Mouse (Mus musculus) heart, postnatal 0 days (tissue): Measurements from ENCODE around the gene 1700025C18Rik. TPM values are rescaled to one million over a fixed set of nuclear protein-coding genes. Genes with fewer than 3 reads are reported as not detected.

Experiments used
- ATAC-seq: fragments of 200-750 bp; cut with Nextera tagmentation; 2 replicates; pipeline ENCODE4 v1.8.0; 2017; ENCODE audit warnings: low read depth, moderate number of reproducible peaks, moderate library complexity; ENCODE audit not compliant: insufficient read depth
- DNase-seq: peaks from one replicate; pipeline ENCODE4 v3.0.0-alpha.2; 2016; ENCODE audit warnings: low spot score
- H3K27ac ChIP-seq: fragments of 300-500 bp; sonication (generic); 2 replicates; pipeline ENCODE4 v1.5.1; 2014; ENCODE audit warnings: low read depth, mild to moderate bottlenecking
- H3K27me3 ChIP-seq: fragments of 300-500 bp; sonication (generic); 2 replicates; pipeline ENCODE4 v1.6.1; 2014; ENCODE audit warnings: low read length, mixed read lengths; ENCODE audit not compliant: control insufficient read depth, insufficient read depth
- H3K36me3 ChIP-seq: fragments of 300-500 bp; sonication (generic); replicated peaks from 2 replicates; pipeline ENCODE4 v1.6.1; 2014; ENCODE audit warnings: low read length, mixed read lengths; ENCODE audit not compliant: control insufficient read depth, insufficient read depth
- H3K4me1 ChIP-seq: fragments of 300-500 bp; sonication (generic); 2 replicates; pipeline ENCODE4 v1.6.1; 2014; ENCODE audit warnings: antibody characterized with exemption; ENCODE audit not compliant: control insufficient read depth, insufficient read depth
- H3K4me2 ChIP-seq: fragments of 300-500 bp; sonication (generic); 2 replicates; pipeline ENCODE4 v1.6.1; 2014; ENCODE audit warnings: low read depth, mild to moderate bottlenecking, low read length, moderate library complexity
- H3K4me3 ChIP-seq: fragments of 300-500 bp; sonication (generic); 2 replicates; pipeline ENCODE4 v1.5.1; 2014; ENCODE audit warnings: low read depth, low read length
- H3K9ac ChIP-seq: fragments of 300-500 bp; sonication (generic); replicated peaks from 2 replicates; pipeline ENCODE4 v1.6.1; 2014; ENCODE audit warnings: low read depth, low read length, mixed read lengths
- H3K9me3 ChIP-seq: fragments of 300-500 bp; sonication (generic); replicated peaks from 2 replicates; pipeline ENCODE4 v1.6.1; 2016; ENCODE audit warnings: low read length; ENCODE audit not compliant: control insufficient read depth
- CTCF ChIP-seq: IDR thresholded peaks from 2 replicates; pipeline ENCODE4 v1.5.1; 2016; ENCODE audit warnings: antibody characterized with exemption, control low read depth, low read depth
- EP300 ChIP-seq: IDR thresholded peaks from 2 replicates; pipeline ENCODE4 v1.6.1; 2016; ENCODE audit warnings: antibody characterized with exemption, low read depth
- WGBS: fragments of 180-500 bp; shearing (Covaris S2); extraction: QIAGEN DNeasy Blood & Tissue Kit; methylation state at CpG from one replicate; pipeline ENCODE4 v1.1.7; 2014; 5-methylcytosine and 5-hydroxymethylcytosine counted together
- polyA plus RNA-seq: library from polyadenylated mRNA; unstranded; fragments of >200 nt; fragmentation: Nextera tagmentation; extraction: Ambion mirVana; gene quantifications from 2 replicates; pipeline ENCODE4 v1.2.1, GENCODE M21; 2015
- total RNA-seq: library from RNA; depleted of rRNA; stranded (reverse); fragments of >200 nt; gene quantifications from 2 replicates; pipeline ENCODE4 v1.2.3, GENCODE M21; 2014; ENCODE audit warnings: low replicate concordance

1700025C18Rik gene
- total and polyA plus RNA-seq, 2 experiments from 2014 or later = not detected

DNA sequence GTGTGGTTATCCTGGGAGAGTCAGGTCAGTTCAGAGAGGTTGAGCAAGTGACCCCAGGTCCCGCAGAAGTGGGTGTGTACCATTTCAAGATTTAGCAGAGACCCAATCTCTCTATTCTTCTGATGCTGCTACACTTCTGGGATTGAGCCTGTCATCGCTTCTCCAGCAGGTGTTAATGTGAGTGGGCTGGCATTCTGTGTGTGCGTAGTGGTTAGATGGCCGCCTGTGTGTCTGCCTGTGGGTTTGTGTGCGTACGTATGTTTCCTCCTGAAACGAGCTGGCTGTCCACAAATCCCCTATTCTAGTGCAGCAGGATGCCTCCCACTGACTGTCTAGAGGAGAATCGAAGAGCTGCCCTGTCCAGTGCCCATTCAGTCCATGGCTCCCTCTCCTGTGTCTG lies 12.5 kb downstream of the 1700025C18Rik start:
- H3K36me3 ChIP-seq = no peaks in the 10 kb centered on the region
- H3K27ac ChIP-seq = no peak overlapping the region
- H3K4me2 ChIP-seq = no peak overlapping the region
- no peaks in the 10 kb centered on the region for H3K4me1 ChIP-seq
- H3K9ac ChIP-seq = no peak overlapping the region
- peaks cover 71% of the 10 kb centered on the region for H3K27me3 ChIP-seq
- ATAC-seq (no peak), DNase-seq (no peak)
- 46% methylated on average over 8 of the region's 8 CpGs for WGBS
- no peak for TF ChIP-seq EP300
- no peak for TF ChIP-seq CTCF
- H3K4me3 ChIP-seq = no peak overlapping the region
- H3K9me3 ChIP-seq = no peaks in the 10 kb centered on the region

DNA sequence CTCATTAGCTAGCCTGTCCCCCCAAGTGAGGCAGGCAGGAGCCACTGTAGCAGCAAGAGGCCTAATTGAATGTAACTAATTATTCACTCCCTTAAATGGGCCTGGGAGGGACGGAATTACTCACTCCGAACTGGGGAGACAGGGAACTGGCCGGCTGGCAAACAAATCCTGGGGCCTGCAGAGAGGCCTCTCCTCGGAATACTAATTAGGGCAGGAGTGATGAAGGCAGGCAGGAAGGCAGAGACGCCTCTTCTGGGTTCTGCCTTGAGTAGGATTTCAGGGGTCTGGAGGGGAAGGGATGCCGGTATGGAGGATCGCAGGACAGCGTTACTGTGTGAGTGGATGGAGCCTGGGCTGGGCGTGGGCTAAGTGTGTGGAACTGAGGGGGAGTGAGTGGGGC lies 13.5 kb downstream of the 1700025C18Rik start:
- 5% methylated on average over 9 of the region's 9 CpGs for WGBS
- no peaks in the 10 kb centered on the region for H3K9me3 ChIP-seq
- H3K4me1 ChIP-seq = no peaks in the 10 kb centered on the region
- no peak overlapping the region for H3K4me2 ChIP-seq
- H3K27ac ChIP-seq = no peak overlapping the region
- H3K27me3 ChIP-seq = peaks cover 74% of the 10 kb centered on the region
- no peaks in the 10 kb centered on the region for H3K36me3 ChIP-seq
- H3K9ac ChIP-seq = no peak overlapping the region
- no peak for DNase-seq
- TF ChIP-seq EP300 (no peak), CTCF (no peak)
- H3K4me3 ChIP-seq = no peak overlapping the region
- ATAC-seq = no peak

DNA sequence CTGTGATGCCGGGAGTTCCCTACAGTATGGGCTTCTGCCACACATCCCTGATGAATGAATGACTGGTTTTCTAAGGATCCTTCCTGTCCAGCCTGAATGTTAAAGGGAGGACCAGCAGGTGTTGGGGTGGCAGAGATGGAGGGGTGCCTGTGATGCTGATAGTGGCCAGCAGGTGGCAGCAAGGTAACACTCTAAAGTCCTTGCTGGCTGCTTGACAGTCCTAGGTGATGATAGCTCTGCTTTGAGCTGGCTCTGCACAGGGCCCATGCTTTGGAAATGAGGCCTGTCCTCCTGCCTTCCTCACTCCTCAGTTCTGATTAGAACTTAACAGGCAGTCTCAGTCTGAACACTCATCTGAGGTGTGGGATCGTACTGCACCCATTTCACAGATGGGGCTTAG lies 15.6 kb downstream of the 1700025C18Rik start:
- no peak for TF ChIP-seq EP300
- peak; percentile 93 for TF ChIP-seq CTCF
- Histone ChIP-seq H3K27ac (no peak overlapping the region), H3K4me3 (no peak overlapping the region), H3K36me3 (no peaks in the 10 kb centered on the region), H3K9me3 (no peaks in the 10 kb centered on the region), H3K27me3 (peaks cover 69% of the 10 kb centered on the region), H3K4me2 (no peak overlapping the region), H3K4me1 (no peaks in the 10 kb centered on the region), H3K9ac (no peak overlapping the region)
- WGBS = 20% methylated on average over 2 of the region's 2 CpGs
- DNase-seq (peak; percentile 59), ATAC-seq (peak; percentile 55)

DNA sequence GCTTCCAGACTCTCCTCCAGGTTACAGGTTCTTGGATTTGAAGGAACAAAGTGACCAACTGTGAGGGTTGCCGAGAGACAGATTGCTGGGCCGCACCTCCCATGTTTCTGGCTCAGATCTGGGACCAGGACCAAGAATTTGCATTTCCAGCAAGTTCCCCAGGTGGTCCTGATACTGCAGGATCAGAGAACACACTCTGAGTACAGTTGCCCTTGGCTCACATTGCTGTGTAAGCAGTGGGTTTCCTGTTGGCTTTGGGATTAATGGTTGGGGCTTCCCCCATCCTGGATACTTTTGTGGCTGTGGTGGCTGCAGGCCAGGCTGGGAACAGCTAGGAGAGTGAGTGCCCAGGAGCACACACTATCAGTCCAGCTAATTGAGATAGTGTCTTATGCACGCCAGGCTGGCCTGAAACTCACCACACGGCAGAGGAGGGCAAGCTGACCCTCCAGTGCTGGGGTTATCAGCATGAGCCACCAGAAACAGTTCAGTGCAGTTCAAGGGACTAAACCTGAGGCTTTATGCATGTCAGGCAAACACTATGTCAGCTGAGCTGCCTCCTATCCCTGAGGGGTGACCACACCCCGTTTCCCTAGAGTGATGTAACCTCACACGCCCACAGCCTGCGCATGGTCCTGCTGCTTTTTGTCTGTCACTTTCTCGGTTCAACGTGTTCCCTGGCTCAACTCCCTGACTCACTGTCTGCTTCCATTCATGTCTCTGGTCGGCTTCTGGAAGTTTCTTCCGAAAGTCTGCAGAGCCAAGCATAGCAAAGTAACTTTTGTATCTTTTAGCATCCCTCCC lies 16.3 kb downstream of the 1700025C18Rik start:
- H3K27me3 ChIP-seq = peaks cover 62% of the 10 kb centered on the region
- ATAC-seq = peak; percentile 62
- H3K9me3 ChIP-seq = no peaks in the 10 kb centered on the region
- peak; percentile 23 for DNase-seq
- H3K9ac ChIP-seq = no peak overlapping the region
- no peak overlapping the region for H3K4me2 ChIP-seq
- H3K4me1 ChIP-seq = no peaks in the 10 kb centered on the region
- 26% methylated on average over 11 of the region's 11 CpGs for WGBS
- H3K4me3 ChIP-seq = no peak overlapping the region
- no peak overlapping the region for H3K27ac ChIP-seq
- TF ChIP-seq EP300 (no peak), CTCF (no peak)
- H3K36me3 ChIP-seq = no peaks in the 10 kb centered on the region

DNA sequence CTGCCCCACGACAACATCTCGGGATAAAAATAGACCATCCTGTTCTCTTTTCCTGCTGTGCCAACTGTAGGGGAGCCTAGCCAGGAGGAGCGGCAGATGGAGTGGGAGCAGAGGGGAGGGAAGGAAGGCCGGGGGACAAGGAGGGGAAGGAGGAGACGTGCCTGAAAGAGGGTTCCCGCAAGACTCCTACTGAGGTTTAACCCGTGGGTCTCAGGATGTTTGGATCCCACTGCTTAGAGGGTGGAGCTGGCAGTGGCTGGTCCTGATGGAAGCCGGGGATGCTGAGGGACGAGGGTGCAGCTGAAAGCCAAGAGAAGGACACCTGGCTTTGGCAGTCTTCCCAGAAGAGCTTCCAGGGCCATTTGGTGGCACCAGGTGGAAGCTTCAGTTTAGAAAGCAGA lies 17.2 kb downstream of the 1700025C18Rik start:
- ATAC-seq (no peak), DNase-seq (no peak)
- Histone ChIP-seq H3K4me3 (no peak overlapping the region), H3K27me3 (peaks cover 53% of the 10 kb centered on the region), H3K9ac (no peak overlapping the region), H3K27ac (no peak overlapping the region), H3K9me3 (no peaks in the 10 kb centered on the region), H3K36me3 (no peaks in the 10 kb centered on the region), H3K4me2 (no peak overlapping the region), H3K4me1 (no peaks in the 10 kb centered on the region)
- 9% methylated on average over 9 of the region's 9 CpGs for WGBS
- TF ChIP-seq EP300 (no peak), CTCF (no peak)
